Mouse (Mus musculus): ENCODE measurements around the gene Rmdn3.

Rmdn3 gene

DNA sequence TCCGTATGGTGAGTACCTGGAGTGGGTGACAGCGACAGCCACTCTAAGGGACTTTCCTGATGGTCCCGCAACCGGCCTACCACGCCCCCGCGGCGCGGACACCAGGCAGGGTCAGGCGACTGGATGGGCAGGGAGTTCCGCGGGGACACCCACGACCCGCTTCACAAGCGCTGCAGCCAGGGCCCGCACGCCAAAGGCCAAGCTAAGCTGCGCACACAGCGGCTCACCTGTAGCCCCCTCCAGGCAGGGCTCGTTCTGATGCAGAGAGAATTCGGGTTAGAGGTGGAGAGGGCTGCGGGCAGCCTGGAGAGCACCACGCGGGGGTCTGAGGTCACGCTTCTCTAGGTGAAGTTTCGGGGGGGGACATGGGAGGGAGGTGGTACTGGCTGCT, 11.0 kb upstream of the Rmdn3 start:
- DNase-seq (ENCODE audit: low read depth, low spot score) = no peak

DNA sequence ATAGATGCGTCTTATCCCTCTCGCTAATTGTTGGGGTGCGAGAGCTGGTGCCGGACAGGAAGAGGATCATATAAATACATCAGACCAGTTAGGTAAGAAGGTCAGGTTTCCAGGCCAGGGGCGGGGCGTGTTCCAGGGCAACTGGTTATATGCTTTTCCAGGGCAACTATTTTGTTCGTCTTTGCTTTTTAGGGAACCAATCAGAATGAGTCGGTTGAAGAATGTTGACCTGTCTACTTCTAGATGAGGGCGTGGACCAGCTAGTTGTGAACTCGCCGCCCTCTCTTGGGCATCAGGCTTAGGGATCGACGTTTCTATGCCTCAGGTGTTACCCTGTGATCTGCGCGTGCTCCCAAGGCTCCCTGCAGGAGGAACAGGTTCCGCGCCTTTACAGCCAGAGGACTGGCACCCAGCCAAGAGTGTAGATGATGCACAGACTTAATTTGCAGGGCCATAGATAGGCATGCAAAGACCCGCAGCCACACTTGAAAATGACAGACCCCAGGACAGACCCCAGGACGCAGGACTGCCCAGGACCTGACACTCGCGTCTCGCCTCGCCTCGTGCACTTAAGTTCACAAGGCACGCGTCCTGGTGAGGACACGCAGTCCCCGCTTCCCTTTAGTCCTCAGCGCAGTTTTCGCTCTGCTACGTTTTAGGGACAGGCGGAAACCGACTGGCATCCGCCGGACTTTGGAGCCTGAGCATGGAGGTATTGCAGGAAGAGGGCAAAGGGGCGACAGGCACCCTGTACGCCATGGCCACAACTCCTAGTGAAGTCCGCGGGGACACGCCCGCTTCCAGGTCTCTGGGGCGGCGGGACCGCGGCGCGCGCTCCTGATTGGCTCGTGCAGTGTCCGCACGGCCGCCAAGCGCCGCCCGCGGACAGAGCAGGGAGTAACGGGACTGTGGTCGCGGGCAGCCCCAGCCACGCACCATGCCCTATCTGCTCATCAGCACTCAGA, 10.3 kb upstream of the Rmdn3 start, which contains the start of gene Gchfr:
Gene Gchfr, plus strand, starts transcription at position 873 of the 965 bp plus-strand sequence.
- DNase-seq (ENCODE audit: low read depth, low spot score) = peak; percentile 58

DNA sequence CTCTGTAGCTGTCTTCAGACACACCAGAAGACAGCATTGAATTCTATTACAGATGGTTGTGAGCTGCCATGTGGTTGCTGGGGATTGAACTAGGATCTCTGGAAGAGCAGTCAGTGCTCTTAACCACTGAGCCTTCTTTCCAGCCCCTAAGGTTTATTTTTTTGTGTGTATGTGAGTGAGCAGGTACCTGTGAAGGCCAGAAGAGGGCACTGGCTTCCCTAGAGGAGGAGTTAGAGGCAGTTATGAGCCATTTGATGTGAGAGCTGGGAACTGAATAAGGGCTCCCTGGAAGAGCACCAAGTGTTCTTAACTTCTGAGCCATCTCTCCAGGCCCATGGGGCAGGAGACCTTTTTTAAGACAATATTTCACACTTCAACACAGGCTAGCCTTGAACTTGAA, 8.6 kb upstream of the Rmdn3 start:
- DNase-seq (ENCODE audit: low read depth, low spot score) = peak; percentile 46

DNA sequence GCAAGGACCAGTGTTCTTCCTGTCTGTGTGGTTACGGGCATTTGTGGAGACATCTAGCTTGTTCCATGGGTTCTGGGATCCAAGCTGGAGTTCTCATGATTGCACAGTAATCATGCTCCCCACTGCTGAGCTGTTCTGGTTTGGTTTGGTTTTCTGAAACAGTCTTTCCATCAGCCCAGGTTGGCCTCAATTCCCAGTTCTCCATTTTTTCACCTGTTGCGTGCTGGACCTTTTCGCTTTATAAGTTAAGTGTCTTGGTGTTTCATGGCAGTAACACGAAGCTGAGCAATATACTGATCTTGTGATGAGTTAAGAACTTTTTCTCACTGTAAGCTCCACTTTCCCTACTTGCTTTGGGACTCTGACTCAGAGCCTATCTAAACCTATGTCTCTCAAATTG, 7.2 kb upstream of the Rmdn3 start:
- DNase-seq (ENCODE audit: low read depth, low spot score) = no peak

DNA sequence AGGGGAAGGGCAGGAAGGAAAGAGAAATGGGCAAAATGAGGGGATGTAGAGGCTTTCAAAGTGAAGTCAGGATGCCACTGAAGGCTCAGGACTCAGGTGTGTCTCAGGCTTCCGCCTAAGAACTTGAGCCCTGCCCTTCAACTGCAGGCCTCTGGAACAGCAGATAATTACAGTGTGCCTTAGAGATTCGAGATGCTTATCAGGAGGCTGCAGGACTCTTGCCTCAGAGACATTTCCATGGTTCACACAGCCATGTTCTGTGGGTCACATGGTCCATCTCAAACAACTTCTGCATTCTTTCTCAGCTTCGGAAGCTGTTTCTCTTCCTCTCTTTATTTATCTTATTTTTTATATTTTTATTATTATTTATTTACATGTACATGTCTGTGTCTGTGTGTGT, 6.3 kb upstream of the Rmdn3 start:
- no peak for DNase-seq (ENCODE audit: low read depth, low spot score)

DNA sequence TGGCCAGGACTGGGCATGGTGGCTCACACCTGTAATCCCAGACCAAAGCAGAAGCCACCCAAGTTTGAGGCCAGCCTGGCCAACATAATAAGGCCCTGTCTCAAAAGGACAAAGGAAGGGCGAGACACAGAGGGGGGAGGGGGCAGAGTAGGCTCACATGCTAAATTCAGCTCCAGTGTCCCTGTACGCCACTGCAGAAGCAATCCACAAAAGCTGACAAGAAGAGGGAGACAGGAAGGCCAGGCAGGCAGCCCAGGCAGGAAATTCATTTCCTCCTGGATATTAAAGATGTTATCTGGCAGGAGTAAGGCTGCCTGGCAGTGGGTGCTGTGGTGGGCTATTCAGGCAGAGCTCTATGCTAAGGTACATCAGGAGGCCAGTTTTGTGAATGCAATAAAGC, 4.4 kb upstream of the Rmdn3 start:
- no peak for DNase-seq (ENCODE audit: low read depth, low spot score)

DNA sequence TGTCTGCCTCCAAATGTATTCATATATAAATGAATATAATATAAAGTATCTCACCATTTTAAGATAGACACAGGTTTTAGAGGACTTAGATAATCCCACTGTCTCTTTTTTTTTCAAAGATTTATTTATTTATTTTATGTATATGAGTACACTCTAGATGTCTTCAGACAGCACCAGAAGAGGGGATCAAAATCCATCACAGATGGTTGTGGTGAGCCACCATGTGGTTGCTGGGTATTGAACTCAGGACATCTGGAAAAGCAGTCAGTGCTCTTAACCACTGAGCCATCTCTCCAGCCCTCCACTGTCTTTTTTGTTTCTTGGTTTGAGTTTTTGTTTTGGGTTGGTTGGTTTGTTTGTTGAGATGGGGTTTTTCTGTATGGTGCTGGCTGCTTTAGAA, 1.0 kb upstream of the Rmdn3 start:
- DNase-seq (ENCODE audit: low read depth, low spot score) = peak; percentile 51

DNA sequence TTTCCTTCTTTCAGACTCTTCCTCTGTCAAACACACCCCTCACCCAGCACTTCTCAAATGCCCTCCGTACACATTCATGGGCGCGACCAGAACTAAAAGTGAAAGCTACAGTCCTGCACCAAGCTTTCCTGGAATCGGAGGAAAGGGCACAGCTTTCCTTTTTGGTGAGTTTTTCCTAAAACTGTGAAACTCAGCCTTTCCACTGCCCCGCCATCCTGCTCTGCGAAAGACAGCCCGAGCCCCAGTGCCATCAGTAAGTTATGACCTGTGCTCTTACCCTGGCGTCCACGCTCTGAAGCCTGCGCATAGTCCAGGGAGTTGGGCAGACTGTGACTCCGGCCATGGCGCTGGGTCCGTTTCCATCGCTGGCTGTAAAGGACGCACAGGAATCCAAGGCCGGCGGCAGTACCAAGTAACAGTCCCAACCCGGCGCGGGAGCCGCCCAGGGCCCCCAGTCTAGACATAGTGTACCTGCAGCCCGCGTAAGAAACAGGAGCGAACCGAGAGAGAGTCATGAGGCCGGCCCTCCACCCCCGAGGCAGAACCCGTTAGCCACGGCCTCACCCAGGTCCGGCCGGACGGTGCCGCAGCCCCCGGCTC, 653 bp downstream of the Rmdn3 start:
- DNase-seq (ENCODE audit: low read depth, low spot score) = no peak

DNA sequence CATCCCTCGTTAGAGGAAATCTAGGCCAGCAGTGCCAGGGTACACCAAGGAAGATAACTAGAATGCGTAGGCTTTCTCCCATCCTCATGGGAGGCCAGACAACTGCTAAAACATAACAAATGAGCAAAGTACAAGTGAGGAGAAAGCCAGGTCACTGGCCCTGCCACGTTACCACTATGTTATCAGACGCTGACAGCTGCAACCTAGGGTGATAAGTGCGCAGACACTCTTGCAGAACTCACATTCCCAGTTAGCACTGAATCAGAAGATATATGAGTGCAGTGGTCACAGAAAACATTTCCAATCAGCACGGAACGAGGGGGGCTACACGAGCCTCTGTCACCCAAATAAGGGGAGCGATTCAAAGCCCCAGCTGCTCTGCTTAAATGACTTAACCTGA, 1.4 kb downstream of the Rmdn3 start:
- no peak for DNase-seq (ENCODE audit: low read depth, low spot score)

DNA sequence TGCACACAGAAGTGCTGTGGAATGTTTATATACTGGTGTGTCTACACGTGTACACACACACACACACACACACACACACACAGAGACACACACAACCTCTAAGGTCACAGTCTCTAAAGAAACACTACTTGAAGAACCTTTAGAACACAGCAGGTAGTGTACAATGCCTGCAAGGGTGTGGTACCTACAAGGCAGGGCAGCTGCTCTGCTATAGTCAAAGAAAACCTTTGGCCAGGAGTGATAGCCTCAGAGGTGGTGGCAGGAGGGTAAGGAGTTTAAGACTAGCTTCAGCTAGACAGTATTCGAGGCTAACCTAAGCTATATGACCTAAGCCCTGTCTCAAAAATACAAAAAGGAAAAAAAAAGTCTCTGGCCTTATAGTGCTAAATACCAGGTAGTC, 2.2 kb downstream of the Rmdn3 start:
- no peak for DNase-seq (ENCODE audit: low read depth, low spot score)

DNA sequence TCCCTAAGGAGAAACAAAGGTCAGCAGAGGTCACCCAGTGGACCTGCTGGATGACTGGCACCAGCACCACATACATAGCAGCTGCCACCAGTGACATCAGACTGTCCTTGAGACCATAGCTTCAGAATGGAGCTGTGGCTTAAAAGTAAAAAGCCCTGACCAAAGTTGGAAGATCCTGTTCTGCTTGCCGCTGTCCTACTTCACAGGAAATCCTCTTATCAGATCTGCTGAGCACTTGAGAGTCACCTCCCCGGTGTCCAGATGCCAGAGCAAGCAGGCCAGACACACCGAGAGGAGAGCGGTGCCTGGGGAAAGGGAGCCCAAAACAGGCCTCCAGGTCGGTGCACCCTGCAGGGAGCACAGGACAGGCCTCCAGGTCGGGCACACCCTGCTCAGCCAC, 4.6 kb downstream of the Rmdn3 start:
- DNase-seq (ENCODE audit: low read depth, low spot score) = no peak

DNA sequence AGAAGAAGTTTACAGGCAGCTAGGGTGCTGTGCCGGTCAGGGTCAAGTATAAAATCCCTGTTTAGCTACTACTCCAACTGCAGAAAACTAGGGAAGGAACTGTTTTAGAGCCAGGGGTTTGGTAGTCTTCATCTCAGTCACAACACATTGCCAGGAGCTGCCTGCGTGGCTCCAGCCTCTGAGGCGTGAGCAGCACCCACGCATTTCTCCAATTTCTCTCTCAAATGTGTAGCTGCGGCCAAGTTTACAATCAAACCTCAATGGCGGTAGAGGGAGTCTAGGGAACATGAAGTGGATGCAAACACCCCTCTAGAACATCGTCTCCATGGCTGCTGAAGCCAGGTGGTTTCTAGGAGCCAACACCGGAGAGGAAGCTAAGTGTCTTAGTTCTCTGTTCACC, 9.1 kb downstream of the Rmdn3 start:
- no peak for DNase-seq (ENCODE audit: low read depth, low spot score)

DNA sequence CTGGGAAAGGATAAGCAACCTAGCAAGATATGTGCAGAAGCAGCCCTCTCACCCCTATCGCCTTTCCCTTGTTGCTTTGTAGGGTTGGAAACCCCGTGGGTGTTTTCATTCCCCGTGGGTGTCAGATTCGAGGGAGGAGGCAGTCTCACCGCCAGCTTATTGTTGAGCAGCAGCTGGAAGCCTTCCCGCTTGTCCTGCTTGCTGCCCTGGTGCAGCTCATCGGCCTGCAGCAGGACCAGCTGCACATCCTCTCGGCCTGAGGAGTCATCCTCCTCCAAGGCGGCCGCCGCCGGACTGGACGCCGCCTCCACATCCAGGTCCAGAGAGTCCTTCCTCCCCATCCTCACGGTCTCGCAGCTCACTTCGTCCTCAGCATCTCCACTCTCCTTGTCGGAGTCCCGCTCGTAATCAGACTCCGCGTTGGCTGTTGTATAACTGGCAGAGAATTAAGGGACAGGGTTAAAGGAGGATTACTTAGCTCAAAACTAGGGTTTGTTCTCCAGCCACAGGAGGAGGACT, 9.6 kb downstream of the Rmdn3 start:
- no peak for DNase-seq (ENCODE audit: low read depth, low spot score)

DNA sequence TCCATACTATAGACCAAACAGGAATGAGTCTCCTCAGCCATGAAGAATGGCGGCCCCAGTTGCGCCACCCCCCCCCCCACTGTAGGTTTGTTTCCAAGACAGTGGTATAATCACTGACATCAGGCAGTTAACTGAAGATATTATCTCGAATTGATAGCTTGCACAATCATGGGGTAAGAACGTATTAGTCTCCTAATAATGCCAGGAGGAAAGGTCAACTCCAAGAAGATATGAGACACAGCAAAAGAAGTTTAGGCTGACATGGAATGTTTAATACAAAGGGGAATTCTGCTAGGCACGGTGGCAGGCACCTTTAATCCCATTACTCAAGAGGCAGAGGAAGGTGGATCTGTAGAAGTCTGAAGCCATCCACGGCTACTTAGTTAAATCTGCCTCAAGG, 10.4 kb downstream of the Rmdn3 start:
- no peak for DNase-seq (ENCODE audit: low read depth, low spot score)

DNA sequence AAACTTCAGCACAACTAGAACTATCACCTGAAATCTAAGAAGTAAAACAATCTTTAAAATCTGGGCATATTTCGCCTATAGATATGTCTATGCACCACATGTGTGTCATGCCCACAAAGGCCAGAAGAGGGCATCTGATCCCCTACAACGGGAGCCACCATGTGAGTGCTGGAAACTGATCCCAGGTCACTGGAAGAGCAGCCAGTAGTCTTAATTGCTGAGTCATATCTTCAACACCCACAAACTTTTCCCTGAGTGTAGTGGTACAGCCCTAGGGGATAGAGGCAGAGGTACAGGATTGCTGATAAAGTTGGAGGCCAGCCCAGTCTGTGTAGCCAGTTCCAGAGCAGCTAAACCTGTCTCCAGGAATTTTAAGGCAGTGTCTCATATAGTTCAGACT, 11.6 kb downstream of the Rmdn3 start:
- DNase-seq (ENCODE audit: low read depth, low spot score) = peak; percentile 26

DNA sequence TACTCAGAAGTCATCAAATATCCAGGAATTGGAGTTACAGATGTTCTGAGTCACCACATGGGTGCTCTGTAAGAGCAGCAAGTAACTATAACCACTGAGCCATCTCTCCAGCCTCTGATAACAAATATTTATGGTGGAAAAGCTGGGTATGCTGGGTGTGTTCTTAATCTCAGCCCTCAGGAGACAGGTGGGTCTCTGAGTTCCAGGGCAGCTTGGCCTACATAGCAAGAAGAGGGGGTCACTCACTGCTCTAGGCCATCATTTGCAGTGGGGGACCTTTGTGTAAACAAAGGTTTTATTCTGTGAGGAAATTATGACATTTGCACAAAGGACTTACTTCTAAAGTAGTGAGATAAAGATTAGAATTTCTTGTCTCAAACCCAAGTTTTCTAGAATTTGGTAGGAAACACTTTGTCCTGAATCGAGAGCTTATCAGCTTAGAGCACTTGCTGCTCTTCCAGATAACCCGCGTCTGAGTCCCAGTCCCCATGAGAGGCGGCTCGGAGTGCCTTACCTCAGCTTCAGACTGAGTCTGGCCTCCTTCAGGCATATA, 20.4 kb downstream of the Rmdn3 start:
- DNase-seq (ENCODE audit: low read depth, low spot score) = no peak

DNA sequence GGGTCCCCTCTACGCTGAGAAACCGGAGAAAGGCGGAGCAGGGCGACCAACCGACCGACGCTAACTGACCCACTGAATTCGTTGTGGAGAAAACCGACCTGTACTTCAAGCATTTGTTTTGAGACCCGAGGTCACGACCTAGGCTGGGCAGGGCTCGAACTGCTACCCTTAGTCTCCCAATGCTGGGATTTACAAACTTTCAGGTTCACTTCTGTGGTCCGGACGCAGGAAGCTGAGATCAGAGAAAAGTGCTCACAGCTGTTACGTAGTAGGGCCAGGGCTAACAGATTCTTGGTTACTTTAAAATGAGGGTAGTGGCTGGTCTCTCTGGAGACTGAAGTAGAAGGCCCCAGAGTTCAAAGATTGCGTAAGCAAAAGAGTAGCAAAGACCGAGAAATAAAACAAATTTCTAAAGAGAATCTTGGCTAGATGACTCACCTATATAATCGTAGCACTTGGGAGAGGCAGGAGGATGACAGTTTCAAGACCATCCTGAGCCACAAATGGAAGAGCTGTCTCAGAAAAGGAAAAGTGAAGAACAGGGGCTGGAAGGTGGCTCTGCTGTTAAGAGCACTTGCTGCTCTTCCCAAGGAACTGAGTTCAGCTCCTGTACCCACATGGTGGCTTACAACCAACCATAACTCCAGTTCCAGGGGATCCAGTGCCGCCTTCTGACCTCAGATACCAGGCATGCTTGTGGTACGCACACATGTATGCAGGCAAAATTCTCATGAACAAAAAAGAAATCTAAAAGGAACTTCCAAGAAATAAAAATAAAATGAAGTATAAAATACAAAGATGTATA, 43.5 kb downstream of the Rmdn3 start:
- DNase-seq (ENCODE audit: low read depth, low spot score) = no peak

DNA sequence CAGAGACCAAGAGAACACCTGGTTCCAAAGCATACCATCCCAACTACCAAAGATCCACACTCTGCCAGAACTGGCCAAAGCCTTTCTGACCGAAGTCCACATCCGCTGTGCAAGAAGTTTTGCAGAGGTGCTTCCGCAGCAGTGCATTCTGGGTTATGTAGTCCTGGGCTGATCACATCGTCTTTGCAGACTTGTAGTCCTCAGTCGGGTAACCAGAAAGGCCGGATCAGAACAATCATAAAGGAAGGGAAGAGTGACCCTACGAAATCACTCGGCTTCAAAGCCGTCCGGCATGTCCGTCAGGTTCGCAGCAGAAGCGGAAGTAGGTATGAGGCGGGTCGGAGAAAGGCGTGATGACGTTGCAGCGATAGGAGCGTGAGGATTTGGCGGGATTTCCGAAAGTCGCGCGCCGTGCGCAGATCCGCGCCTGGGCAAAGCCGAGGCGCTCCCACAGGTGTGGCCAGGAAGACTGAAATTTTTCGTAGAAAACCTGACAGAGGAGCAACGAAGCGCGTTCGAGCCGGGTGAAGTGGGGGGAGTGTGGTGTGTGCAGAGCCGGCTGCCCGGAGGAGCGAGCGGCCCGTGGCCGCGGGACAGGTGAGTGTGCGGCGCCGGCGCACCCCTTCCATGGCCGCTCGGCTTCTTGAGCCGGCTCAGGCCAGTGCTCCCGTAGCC, 44.3 kb downstream of the Rmdn3 start, which contains the start of gene Rad51:
Gene Rad51, plus strand, starts transcription at position 356 of the 675 bp plus-strand sequence.
- peak; percentile 97 for DNase-seq (ENCODE audit: low read depth, low spot score)

DNA sequence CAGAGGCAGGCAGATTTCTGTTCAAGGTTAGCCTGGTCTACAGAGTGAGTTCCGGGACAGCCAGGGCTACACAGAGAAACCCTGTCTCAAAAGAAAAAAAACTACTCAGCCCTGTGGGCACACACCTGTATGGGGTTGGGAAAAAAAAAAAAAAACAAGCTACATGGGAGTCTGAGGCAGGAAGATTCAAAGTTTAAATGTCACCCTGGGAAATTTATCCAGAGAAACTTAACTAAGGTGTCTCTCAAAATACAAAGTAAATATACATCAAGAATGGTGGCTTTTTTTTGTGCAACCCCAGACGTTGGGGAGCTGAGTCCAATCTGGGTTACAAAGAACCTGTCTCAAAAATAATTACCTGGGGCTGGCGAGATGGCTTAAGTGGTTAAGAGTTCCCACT, 45.8 kb downstream of the Rmdn3 start:
- peak; percentile 31 for DNase-seq (ENCODE audit: low read depth, low spot score)

DNA sequence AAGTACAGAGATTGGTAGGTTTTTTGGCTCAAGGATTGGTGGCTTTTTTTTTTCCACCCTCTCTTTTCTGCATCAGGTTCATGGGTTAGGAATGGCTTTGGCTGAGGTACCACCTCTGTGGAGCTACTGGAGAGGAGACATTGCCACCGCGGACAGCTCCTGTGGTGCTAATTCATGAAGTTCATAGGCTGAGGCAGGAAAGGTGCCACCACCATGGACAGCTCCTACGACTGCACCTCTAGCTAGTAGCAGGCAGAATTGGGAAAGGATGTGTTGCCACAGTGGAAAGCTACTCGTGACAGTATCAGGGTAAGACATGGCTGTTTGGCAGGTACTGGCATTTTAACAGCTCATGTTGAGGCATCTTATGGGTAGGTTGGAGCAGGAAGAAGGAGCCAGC, 48.3 kb downstream of the Rmdn3 start:
- peak; percentile 44 for DNase-seq (ENCODE audit: low read depth, low spot score)

DNA sequence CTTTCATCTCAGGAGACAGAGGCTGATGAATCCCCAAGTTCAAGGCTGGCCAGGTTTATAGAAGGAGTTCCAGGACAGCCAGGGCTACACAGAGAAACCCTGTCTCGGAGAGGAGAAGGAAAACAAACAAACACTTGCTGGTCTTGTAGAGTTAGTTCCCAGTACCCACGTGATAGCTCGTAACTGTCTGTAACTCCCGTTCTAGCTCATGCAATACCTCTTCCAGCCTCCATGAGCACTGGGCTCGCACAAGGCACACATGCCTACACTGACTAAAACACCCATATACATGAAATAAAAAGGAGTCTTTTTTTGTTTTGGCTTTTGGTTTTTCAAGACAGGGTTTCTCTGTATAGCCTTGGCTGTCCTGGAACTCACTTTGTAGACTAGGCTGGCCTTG, 50.3 kb downstream of the Rmdn3 start:
- no peak for DNase-seq (ENCODE audit: low read depth, low spot score)
